Mouse (Mus musculus) embryonic facial prominence, embryonic 13.5 days (tissue): ENCODE data around the gene Cd28. TPM values are rescaled to one million over a fixed set of nuclear protein-coding genes. Genes with fewer than 3 reads are reported as not detected.

Experiments
- ATAC-seq: fragments of 200-750 bp; cut with Nextera tagmentation; 2 replicates; pipeline ENCODE4 v1.8.0; 2017; ENCODE audit warnings: low read depth; ENCODE audit not compliant: insufficient number of reproducible peaks, insufficient read depth, low FRiP score, low TSS enrichment
- H3K27ac ChIP-seq: fragments of 300-500 bp; sonication (generic); 2 replicates; pipeline ENCODE4 v1.5.1; 2015; ENCODE audit warnings: moderate library complexity, mild to moderate bottlenecking, inconsistent platforms
- H3K27me3 ChIP-seq: fragments of 300-500 bp; sonication (generic); 2 replicates; pipeline ENCODE4 v1.6.1; 2015; ENCODE audit warnings: mild to moderate bottlenecking, inconsistent platforms
- H3K36me3 ChIP-seq: fragments of 300-500 bp; sonication (generic); 2 replicates; pipeline ENCODE4 v1.6.1; 2015; ENCODE audit warnings: mild to moderate bottlenecking, inconsistent platforms
- H3K4me1 ChIP-seq: fragments of 300-500 bp; sonication (generic); 2 replicates; pipeline ENCODE4 v1.6.1; 2015; ENCODE audit warnings: inconsistent platforms
- H3K4me2 ChIP-seq: fragments of 300-500 bp; sonication (generic); 2 replicates; pipeline ENCODE4 v1.6.1; 2015; ENCODE audit warnings: moderate library complexity, mild to moderate bottlenecking, inconsistent platforms
- H3K4me3 ChIP-seq: fragments of 300-500 bp; sonication (generic); 2 replicates; pipeline ENCODE4 v1.5.1; 2015; ENCODE audit warnings: mild to moderate bottlenecking, inconsistent platforms
- H3K9ac ChIP-seq: fragments of 300-500 bp; sonication (generic); 2 replicates; pipeline ENCODE4 v1.6.1; 2015; ENCODE audit warnings: mild to moderate bottlenecking, inconsistent platforms
- H3K9me3 ChIP-seq: fragments of 300-500 bp; sonication (generic); 2 replicates; pipeline ENCODE4 v1.6.1; 2016; ENCODE audit warnings: inconsistent platforms
- WGBS: fragments of 180-500 bp; shearing (Covaris S2); methylation state at CpG from one replicate; pipeline ENCODE4 v1.1.7; 2015; ENCODE audit warnings: mixed read lengths; 5-methylcytosine and 5-hydroxymethylcytosine counted together
- polyA plus RNA-seq: library from polyadenylated mRNA; unstranded; fragments of >200 nt; fragmentation: Nextera tagmentation; extraction: Ambion mirVana; gene quantifications from 2 replicates; pipeline ENCODE4 v1.2.1, GENCODE M21; 2015

Cd28 gene
- polyA plus RNA-seq, 1 experiment from 2014 or later, result 0.13 TPM

DNA sequence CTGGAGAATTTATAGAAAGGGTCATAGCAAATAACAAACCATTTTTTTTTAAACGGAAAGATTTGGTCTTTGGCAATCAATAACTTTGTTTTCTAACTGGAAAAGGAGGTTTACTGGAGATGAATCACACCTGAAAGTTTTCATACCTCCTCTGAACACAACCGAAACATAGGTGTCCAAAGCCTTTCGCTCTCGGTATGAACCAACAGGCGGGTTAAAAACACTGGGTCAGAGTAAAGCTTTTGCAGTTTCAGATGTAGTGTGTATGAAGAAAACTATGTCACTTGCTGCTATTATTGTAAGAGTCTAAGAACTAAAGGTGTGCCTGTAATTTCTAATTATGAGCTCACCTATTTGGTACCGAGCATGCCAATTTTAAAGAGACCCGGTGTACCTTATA lies 55.2 kb downstream of the Cd28 start:
- Histone ChIP-seq H3K4me2 (no peak overlapping the region), H3K9ac (no peak overlapping the region), H3K4me1 (no peaks in the 10 kb centered on the region), H3K4me3 (no peak overlapping the region), H3K36me3 (no peaks in the 10 kb centered on the region), H3K9me3 (no peaks in the 10 kb centered on the region), H3K27ac (no peak overlapping the region), H3K27me3 (no peaks in the 10 kb centered on the region)
- no peak for ATAC-seq
- 95% methylated on average over 7 of the region's 7 CpGs for WGBS

DNA sequence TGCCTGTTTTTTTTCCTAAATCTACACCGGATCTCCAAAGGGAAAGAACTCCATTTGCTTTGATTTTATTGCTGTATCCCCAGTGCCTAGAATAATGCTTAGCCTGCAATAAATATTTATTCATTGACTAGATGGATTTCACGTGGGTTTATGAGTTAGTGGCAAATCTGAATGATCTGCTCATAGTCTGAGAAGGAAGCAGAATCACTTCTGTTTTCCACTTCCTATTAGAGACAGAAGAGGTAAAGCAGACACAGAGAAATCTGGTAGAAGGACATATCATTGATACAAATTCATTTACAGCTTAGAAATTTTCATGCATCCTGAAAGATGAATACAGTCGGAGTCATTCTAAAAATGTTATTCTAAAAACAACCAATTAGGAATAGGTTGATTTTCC lies 56.6 kb downstream of the Cd28 start:
- H3K9ac ChIP-seq, result no peak overlapping the region
- no peak for ATAC-seq
- H3K4me2 ChIP-seq, result no peak overlapping the region
- no peaks in the 10 kb centered on the region for H3K27me3 ChIP-seq
- no peaks in the 10 kb centered on the region for H3K4me1 ChIP-seq
- no peaks in the 10 kb centered on the region for H3K9me3 ChIP-seq
- no peak overlapping the region for H3K4me3 ChIP-seq
- no peak overlapping the region for H3K27ac ChIP-seq
- WGBS, result 84% methylated on average over 3 of the region's 3 CpGs
- H3K36me3 ChIP-seq, result no peaks in the 10 kb centered on the region

DNA sequence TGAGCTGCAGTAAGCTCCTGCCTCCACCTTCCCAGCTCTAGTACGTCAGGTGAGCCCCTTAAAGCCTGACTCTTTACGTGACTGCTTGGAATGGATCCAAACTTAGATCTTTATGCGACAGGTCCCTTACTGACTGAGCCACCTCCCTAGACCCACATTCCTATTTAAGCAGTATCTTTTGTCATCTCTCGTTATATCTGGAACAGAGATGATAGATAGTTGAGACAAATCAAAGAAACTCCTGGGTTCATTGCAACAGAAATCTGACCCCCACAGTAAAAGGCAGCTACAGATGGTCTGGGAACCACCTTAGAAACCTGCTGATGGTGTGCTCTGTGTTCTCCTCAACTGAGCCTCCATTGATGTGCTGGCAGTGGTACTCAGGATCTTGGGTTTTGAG lies 59.6 kb downstream of the Cd28 start:
- no peak for ATAC-seq
- Histone ChIP-seq H3K9ac (no peak overlapping the region), H3K9me3 (no peaks in the 10 kb centered on the region), H3K4me3 (no peak overlapping the region), H3K4me2 (no peak overlapping the region), H3K36me3 (no peaks in the 10 kb centered on the region), H3K4me1 (no peaks in the 10 kb centered on the region), H3K27me3 (no peaks in the 10 kb centered on the region), H3K27ac (no peak overlapping the region)
- WGBS, result 71% methylated on average over 4 of the region's 4 CpGs

GRCm38 (mm10) chr1:60776906-60777305 lies 60.3 kb downstream of the Cd28 start:
- Histone ChIP-seq H3K27ac (no peak overlapping the region), H3K9ac (no peak overlapping the region), H3K9me3 (no peaks in the 10 kb centered on the region), H3K36me3 (no peaks in the 10 kb centered on the region), H3K27me3 (no peaks in the 10 kb centered on the region), H3K4me1 (no peaks in the 10 kb centered on the region), H3K4me2 (no peak overlapping the region), H3K4me3 (no peak overlapping the region)
- ATAC-seq, result no peak
- 79% methylated on average over 3 of the region's 3 CpGs for WGBS

DNA sequence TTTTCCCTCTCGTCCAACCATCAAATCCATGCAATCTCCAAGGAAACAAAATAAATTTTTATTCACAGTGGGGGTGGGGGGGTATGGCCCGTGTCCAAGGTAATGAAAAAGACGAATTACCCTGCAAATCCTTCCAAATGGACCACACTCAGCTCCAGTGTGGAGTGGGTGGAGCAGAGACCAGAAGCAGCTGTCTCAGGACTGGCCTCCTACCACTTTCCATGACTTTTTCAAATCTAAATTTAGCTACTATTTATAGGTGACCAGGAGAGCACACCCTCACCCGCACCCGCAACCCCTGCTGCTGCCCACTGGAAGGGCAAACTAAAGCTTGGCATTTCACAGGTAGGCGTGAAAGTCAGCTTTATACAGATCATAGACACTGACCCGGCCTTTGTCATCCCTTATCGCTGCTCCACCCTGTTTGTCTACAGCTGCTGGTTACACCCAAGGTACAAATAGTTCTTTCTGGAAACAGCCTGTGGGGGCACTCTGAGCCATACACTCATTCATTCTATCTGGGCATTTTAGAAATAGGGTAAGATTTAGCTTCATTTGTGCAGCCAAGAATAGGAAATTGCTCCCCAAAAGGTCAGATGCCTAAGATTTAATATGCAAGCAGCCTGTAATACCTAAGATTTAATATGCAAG lies 62.0 kb downstream of the Cd28 start:
- 84% methylated on average over 8 of the region's 8 CpGs for WGBS
- H3K27me3 ChIP-seq, result no peaks in the 10 kb centered on the region
- no peaks in the 10 kb centered on the region for H3K4me1 ChIP-seq
- H3K9ac ChIP-seq, result no peak overlapping the region
- no peak overlapping the region for H3K27ac ChIP-seq
- H3K36me3 ChIP-seq, result no peaks in the 10 kb centered on the region
- H3K4me2 ChIP-seq, result no peak overlapping the region
- no peaks in the 10 kb centered on the region for H3K9me3 ChIP-seq
- no peak overlapping the region for H3K4me3 ChIP-seq
- no peak for ATAC-seq

GRCm38 (mm10) chr1:60779176-60779575 lies 62.6 kb downstream of the Cd28 start:
- WGBS, result 89% methylated on average over 2 of the region's 2 CpGs
- Histone ChIP-seq H3K9ac (no peak overlapping the region), H3K27ac (no peak overlapping the region), H3K4me1 (no peaks in the 10 kb centered on the region), H3K4me2 (no peak overlapping the region), H3K27me3 (no peaks in the 10 kb centered on the region), H3K9me3 (no peaks in the 10 kb centered on the region), H3K36me3 (no peaks in the 10 kb centered on the region), H3K4me3 (no peak overlapping the region)
- no peak for ATAC-seq

- H3K9ac ChIP-seq, result no peak overlapping the region
- H3K27ac ChIP-seq, result no peak overlapping the region
- 74% methylated on average over 4 of the region's 4 CpGs for WGBS
- ATAC-seq, result no peak
- H3K4me2 ChIP-seq, result no peak overlapping the region
- H3K36me3 ChIP-seq, result no peaks in the 10 kb centered on the region
- H3K9me3 ChIP-seq, result no peaks in the 10 kb centered on the region
- H3K4me3 ChIP-seq, result no peak overlapping the region
- H3K4me1 ChIP-seq, result no peaks in the 10 kb centered on the region
- no peaks in the 10 kb centered on the region for H3K27me3 ChIP-seq
Measured at GRCm38 (mm10) chr1:60781666-60782065, 65.1 kb downstream of the Cd28 start.

GRCm38 (mm10) chr1:60793717-60794116 lies 77.1 kb downstream of the Cd28 start:
- H3K9ac ChIP-seq, result no peak overlapping the region
- H3K36me3 ChIP-seq, result no peaks in the 10 kb centered on the region
- no peak overlapping the region for H3K4me2 ChIP-seq
- no peak for ATAC-seq
- H3K9me3 ChIP-seq, result no peaks in the 10 kb centered on the region
- no peaks in the 10 kb centered on the region for H3K27me3 ChIP-seq
- no peak overlapping the region for H3K27ac ChIP-seq
- H3K4me3 ChIP-seq, result no peak overlapping the region
- peaks cover 4% of the 10 kb centered on the region; the same call in 1 of the 2 replicates for H3K4me1 ChIP-seq

- Histone ChIP-seq H3K27ac (no peak overlapping the region), H3K9ac (no peak overlapping the region), H3K4me2 (no peak overlapping the region), H3K9me3 (no peaks in the 10 kb centered on the region), H3K36me3 (no peaks in the 10 kb centered on the region), H3K4me1 (peaks cover 4% of the 10 kb centered on the region; the same call in 1 of the 2 replicates), H3K27me3 (no peaks in the 10 kb centered on the region), H3K4me3 (no peak overlapping the region)
- no peak for ATAC-seq
- WGBS, result 76% methylated on average over 3 of the region's 3 CpGs
Measured at GRCm38 (mm10) chr1:60795677-60796205, 79.1 kb downstream of the Cd28 start.

GRCm38 (mm10) chr1:60799795-60800345 lies 83.3 kb downstream of the Cd28 start:
- Histone ChIP-seq H3K27me3 (no peaks in the 10 kb centered on the region), H3K9ac (no peak overlapping the region), H3K36me3 (no peaks in the 10 kb centered on the region), H3K4me3 (no peak overlapping the region), H3K4me1 (no peaks in the 10 kb centered on the region), H3K27ac (no peak overlapping the region), H3K9me3 (no peaks in the 10 kb centered on the region), H3K4me2 (no peak overlapping the region)
- WGBS, result 31% methylated on average over 1 of the region's 1 CpGs
- ATAC-seq, result no peak

- 88% methylated on average over 4 of the region's 4 CpGs for WGBS
- Histone ChIP-seq H3K4me1 (no peaks in the 10 kb centered on the region), H3K36me3 (no peaks in the 10 kb centered on the region), H3K27me3 (no peaks in the 10 kb centered on the region), H3K9me3 (no peaks in the 10 kb centered on the region), H3K27ac (no peak overlapping the region), H3K4me2 (no peak overlapping the region), H3K4me3 (no peak overlapping the region), H3K9ac (no peak overlapping the region)
- no peak for ATAC-seq
Measured at GRCm38 (mm10) chr1:60801210-60801671, 84.6 kb downstream of the Cd28 start.

GRCm38 (mm10) chr1:60803128-60803824 lies 86.7 kb downstream of the Cd28 start:
- H3K9ac ChIP-seq, result no peak overlapping the region
- H3K36me3 ChIP-seq, result no peaks in the 10 kb centered on the region
- no peaks in the 10 kb centered on the region for H3K27me3 ChIP-seq
- ATAC-seq, result no peak
- H3K4me2 ChIP-seq, result no peak overlapping the region
- H3K9me3 ChIP-seq, result no peaks in the 10 kb centered on the region
- no peaks in the 10 kb centered on the region for H3K4me1 ChIP-seq
- no peak overlapping the region for H3K27ac ChIP-seq
- no peak overlapping the region for H3K4me3 ChIP-seq
- 78% methylated on average over 4 of the region's 4 CpGs for WGBS
